Mouse (Mus musculus) macrophage (primary cell): ENCODE data around the gene D430042O09Rik. TPM values are rescaled to one million over a fixed set of nuclear protein-coding genes. Genes with fewer than 3 reads are reported as not detected.
"Not testable (repeated sequence)": the region's sequence is repeated elsewhere in the genome, so short reads cannot be mapped to it uniquely, and the experiment has no call there.

ENCODE experiments used
- H3K27ac ChIP-seq: fragments of 350-480 bp; formaldehyde crosslinking; 2 replicates; pipeline ENCODE4 v1.9.0; 2021
- H3K36me3 ChIP-seq: fragments of 350-480 bp; formaldehyde crosslinking; 2 replicates; pipeline ENCODE4 v1.9.0; 2021; ENCODE audit errors: inconsistent target
- H3K4me3 ChIP-seq: fragments of 350-480 bp; formaldehyde crosslinking; 2 replicates; pipeline ENCODE4 v1.9.0; 2021; ENCODE audit errors: inconsistent target
- H3K79me2 ChIP-seq: fragments of 350-480 bp; formaldehyde crosslinking; 2 replicates; pipeline ENCODE4 v1.9.0; 2021; ENCODE audit errors: inconsistent target
- WGBS: methylation state at CpG from one replicate; pipeline ENCODE4 v1.1.7; 2026; ENCODE audit warnings: inconsistent platforms; ENCODE audit not compliant: missing documents; 5-methylcytosine and 5-hydroxymethylcytosine counted together
- polyA plus RNA-seq: library from polyadenylated mRNA; stranded (reverse); fragments of 250-400 nt; gene quantifications from 3 replicates; pipeline ENCODE4 v1.2.4, GENCODE M21; 2018; ENCODE audit warnings: inconsistent platforms
- total RNA-seq, 78 experiments: library from RNA; depleted of rRNA; stranded (reverse); fragments of 250-400 nt; gene quantifications; 1 replicate in 9 of 78; 2 replicates in 24 of 78; 3 replicates in 43 of 78; 4 replicates in 2 of 78; pipeline ENCODE4 v1.2.4; 2018; ENCODE audit warnings: inconsistent platforms in 56 of 78

The D430042O09Rik gene
- total RNA-seq (2018; cell fraction: chromatin; rRNA removed): 100 to 1,000 TPM in 5 of 26 experiments, 10 to 100 TPM in 21; 28.0 to 126 (median 71.0) TPM
- total RNA-seq (2018; cell fraction: cytosol; rRNA removed): 10 to 100 TPM in 12 of 26 experiments, 1 to 10 TPM in 14; 5.9 to 15.2 (median 10.0) TPM
- total RNA-seq (2018; cell fraction: nucleus; rRNA removed): 10 to 100 TPM; 19.5 to 62.2 (median 35.6) TPM
- polyA plus RNA-seq: 7.1 to 11.3 TPM (median 11.0 TPM) in 3 replicates

DNA sequence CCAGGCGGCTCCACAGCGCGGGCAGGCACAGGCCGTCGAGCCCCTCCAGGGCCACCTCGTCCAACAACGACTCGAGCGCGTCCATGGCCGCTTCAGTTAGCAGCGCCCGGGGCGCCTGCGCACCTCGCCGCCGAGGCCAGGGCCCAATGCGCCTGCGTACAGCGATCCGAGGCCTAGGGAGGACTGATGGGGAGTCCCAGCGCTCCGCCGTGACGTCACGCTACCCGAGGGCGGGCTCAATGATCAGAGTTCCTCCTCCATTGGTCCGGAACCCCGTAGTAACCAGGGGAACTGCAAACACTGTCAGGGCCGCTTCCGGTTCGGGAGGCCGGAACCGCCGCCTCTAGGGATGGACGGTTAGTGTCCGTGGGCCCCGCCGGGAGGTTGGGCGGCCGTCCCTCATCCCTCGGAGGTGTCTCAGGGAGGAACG, at the start of gene D430042O09Rik, which contains the start of gene Gtf3c1:
TSS of gene D430042O09Rik (plus strand) at position 296 of the 430 bp plus-strand sequence.
TSS of gene Gtf3c1 (minus strand) at position 188 of the 430 bp plus-strand sequence.
- H3K4me3 ChIP-seq: peak within 1 kb of the TSS; percentile 93
- H3K36me3 ChIP-seq: peaks cover 8% of the 10 kb centered on the region; the same call in 1 of the 2 replicates
- WGBS: 2% methylated on average over 45 of the region's 45 CpGs
- peak within 1 kb of the TSS; percentile 53 for H3K27ac ChIP-seq
- peaks cover 52% of the 10 kb centered on the region for H3K79me2 ChIP-seq

DNA sequence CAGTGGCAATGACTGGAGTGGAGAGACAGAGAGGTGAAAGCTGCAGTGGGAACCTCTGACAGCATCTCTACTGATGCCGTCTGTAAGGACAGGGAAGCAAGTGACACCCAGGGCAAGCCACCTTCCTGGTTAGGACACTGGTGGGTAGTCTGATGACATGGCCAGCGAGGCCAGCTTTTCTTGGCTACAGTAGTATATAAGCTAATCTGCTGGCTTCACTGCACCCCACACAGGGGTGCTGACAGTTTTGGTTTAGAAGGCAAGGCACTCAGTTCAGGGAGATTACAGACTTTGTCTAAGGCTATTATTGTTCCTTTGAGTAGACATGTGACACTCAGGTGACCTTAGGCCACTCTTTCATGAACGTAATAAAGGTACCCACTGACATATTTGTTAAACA, 44.0 kb upstream of the D430042O09Rik start:
- 100% methylated on average over 3 of the region's 3 CpGs for WGBS
- H3K4me3 ChIP-seq: no peak overlapping the region
- H3K27ac ChIP-seq: no peak overlapping the region
- H3K79me2 ChIP-seq: no peaks in the 10 kb centered on the region
- peaks cover 80% of the 10 kb centered on the region for H3K36me3 ChIP-seq

DNA sequence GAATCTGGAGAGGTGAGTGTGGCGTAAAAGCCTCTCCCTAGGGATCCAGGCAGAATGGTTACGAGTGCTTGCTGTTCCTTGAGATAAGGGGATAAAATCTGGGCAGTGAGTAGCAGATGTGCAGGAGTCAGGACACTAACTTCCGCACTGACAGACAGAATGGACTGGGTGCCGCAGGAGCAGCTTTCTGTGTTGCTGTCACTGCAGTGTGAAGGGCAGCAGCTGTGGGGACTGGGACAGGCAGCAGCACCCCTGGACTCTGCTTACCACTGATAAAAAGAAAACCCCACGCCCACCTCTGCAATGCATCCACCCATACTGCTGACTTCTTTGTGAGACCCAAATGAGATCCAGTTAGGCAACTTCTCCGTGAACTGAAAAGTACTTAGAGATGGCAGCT, 36.8 kb upstream of the D430042O09Rik start:
- no peaks in the 10 kb centered on the region for H3K79me2 ChIP-seq
- H3K4me3 ChIP-seq: no peak overlapping the region
- H3K27ac ChIP-seq: no peak overlapping the region
- 94% methylated on average over 6 of the region's 6 CpGs for WGBS
- H3K36me3 ChIP-seq: peaks cover 93% of the 10 kb centered on the region

DNA sequence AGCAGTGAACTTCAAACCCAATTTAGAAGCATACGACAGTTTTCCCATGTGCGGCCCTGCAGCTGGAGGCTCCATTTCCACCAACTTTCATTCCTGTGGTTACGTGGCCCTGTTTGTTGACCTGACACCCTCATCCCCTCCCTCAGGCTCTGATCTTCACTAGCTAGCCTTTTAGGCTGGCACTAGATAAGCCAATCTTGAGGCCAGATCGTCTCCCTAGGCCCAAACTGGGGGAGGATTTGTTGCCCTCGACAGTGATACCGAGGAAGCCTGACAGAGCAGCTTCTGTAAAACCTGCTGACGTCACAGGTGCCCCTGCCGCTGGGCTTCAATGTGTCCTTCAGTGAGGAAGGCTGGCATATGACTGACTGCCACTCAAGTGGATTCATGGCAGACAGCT, 36.3 kb upstream of the D430042O09Rik start:
- Histone ChIP-seq H3K36me3 (peaks cover 93% of the 10 kb centered on the region), H3K27ac (no peak overlapping the region), H3K4me3 (no peak overlapping the region), H3K79me2 (no peaks in the 10 kb centered on the region)
- WGBS: 92% methylated on average over 7 of the region's 8 CpGs

DNA sequence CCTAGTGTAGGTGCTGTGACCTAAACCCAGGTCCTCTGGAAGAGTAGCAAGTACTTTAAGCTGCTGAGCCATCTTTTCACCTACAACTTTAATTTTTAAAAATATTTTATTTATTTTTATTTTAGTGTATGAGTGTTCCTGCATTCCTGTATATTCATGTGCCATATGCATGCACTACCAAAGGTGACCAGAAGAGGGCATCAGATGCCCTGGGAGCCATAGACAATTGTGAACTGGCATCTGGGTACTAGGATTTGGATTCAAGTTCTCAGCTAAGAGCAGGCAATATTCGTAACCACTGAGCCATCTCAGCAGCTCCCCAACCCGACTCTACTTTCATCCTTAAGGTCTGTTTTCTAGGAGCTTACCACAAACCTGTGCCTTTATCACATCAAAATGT, 32.8 kb upstream of the D430042O09Rik start:
- no peak overlapping the region for H3K4me3 ChIP-seq
- peaks cover 95% of the 10 kb centered on the region for H3K36me3 ChIP-seq
- no peaks in the 10 kb centered on the region for H3K79me2 ChIP-seq
- H3K27ac ChIP-seq: no peak overlapping the region
- 90% methylated on average over 2 of the region's 2 CpGs for WGBS

DNA sequence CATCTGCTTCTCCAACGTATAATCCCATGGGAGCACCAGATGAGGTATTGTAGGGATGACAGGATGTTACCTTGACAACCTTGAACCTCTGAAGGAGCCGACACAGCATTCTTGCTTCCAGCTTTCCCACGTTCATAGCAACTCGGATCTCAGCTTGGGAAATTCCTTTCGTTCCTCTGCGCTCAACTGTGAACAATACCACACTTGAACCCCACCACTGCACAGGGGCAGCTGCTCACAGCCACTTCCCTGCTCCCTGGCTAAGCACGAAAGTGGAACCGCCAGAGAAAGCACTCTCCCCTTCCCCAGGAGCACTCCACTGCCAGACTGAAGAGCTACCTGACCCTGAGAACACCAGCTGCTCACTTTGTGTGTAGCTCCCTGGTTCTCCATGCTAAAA, 28.9 kb upstream of the D430042O09Rik start:
- H3K4me3 ChIP-seq: no peak overlapping the region
- no peaks in the 10 kb centered on the region for H3K79me2 ChIP-seq
- H3K36me3 ChIP-seq: peaks cover 85% of the 10 kb centered on the region
- WGBS: 92% methylated on average over 8 of the region's 8 CpGs
- no peak overlapping the region for H3K27ac ChIP-seq

DNA sequence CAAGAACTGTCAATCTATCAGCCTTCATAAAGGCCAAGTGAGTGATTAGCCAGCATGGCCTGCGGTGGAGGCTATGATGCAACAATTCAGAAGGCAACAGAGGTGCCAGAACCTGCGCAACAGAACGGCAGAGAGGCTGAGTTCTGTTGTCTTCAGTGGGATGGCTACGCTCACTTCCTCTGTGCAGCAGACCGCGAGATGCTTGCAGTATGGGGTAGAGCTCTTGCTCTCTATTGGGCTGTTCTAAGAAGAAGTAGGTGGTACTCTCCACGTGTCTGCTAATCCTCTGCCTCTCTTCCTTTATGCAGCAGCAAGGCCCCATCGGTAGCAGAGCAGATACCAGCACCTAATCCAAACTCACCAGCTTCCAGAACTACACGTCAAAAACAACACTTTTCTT, 27.8 kb upstream of the D430042O09Rik start:
- H3K79me2 ChIP-seq: no peaks in the 10 kb centered on the region
- H3K4me3 ChIP-seq: no peak overlapping the region
- peaks cover 76% of the 10 kb centered on the region for H3K36me3 ChIP-seq
- WGBS: 78% methylated on average over 9 of the region's 9 CpGs
- H3K27ac ChIP-seq: no peak overlapping the region

DNA sequence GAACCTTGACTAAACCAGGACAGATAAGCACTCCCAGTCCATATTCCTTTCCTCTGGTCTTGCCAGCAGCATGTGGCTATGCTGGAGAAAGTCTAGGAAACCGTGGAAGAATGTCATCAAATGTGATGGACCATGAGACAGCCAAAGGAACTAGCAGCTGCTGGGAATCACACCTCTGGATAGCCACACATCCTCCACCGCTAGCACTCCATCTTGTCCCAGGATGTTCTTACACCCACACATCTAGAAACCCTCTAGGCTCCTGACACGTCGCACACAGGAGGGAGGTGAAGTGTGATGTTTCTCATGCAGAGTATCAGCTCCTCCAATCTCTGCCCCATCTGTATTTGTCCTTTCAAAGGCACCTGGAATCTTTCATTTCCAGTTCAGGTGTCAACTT, 17.2 kb upstream of the D430042O09Rik start:
- H3K4me3 ChIP-seq: no peak overlapping the region
- no peak overlapping the region for H3K27ac ChIP-seq
- H3K36me3 ChIP-seq: peaks cover 78% of the 10 kb centered on the region
- WGBS: 94% methylated on average over 3 of the region's 4 CpGs
- H3K79me2 ChIP-seq: no peaks in the 10 kb centered on the region

DNA sequence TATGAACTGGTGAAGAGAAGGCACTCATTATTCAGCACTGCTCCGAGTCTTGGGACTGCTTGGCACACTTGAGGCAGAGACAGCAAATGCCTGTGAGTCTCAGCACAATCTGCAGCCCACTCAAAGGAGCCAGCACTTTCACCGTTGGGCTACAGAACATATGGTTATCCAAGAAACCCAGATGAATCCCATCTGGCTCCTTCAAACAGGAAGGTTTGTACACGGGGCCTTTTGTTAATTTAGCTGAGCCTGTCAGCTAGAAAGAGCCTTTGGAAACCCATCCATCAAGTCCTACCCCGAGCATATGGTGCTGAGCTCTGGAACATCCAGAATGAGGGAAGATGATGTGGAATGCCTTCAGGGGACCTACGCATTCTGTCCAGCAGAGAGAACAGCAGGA, 13.6 kb upstream of the D430042O09Rik start:
- no peak overlapping the region for H3K4me3 ChIP-seq
- no peak overlapping the region for H3K27ac ChIP-seq
- H3K36me3 ChIP-seq: peaks cover 100% of the 10 kb centered on the region
- H3K79me2 ChIP-seq: no peaks in the 10 kb centered on the region
- 95% methylated on average over 5 of the region's 5 CpGs for WGBS

DNA sequence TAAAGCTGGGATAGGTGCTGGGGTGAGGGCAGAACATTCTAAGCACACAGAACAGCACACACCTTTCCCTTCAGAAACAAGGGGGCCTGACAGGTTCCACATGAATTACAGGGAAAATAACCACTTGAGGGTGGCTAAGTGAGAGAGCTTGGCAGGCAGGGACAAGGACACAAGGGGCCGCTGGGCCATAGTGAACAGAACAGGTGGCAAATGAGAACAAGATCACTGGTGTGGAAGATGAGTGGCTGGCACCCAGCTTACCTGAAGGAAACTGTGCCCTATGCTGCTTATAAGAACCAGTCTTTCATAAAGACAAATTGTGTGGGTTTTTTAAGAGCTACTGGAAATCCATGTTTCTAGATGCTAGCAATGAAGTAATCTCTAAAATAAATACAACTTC, 4.9 kb upstream of the D430042O09Rik start:
- no peak overlapping the region for H3K27ac ChIP-seq
- no peak overlapping the region for H3K4me3 ChIP-seq
- H3K79me2 ChIP-seq: peaks cover 28% of the 10 kb centered on the region
- H3K36me3 ChIP-seq: peaks cover 56% of the 10 kb centered on the region
- WGBS: 93% methylated on average over 1 of the region's 1 CpGs

DNA sequence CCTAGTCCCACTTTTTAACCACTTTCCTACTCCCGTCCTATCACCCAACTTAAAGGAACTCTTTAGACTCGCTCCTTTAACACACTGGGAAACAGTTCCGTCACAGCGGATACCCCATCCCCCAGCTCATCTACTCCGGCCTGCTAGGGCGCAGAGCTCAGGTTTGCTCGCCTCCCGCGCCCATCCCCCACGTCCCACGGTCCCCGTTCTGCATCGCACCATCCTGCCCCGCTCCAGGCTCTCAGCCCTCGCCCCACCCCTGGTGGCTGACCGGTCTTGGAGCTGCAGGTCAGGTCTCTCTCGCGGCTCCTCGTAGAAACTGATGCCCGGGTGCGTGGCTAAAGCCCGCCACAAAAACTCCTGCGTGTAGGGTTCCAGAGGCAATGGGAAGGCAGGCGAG, 502 bp upstream of the D430042O09Rik start:
- peaks cover 12% of the 10 kb centered on the region for H3K36me3 ChIP-seq
- WGBS: 0% methylated on average over 24 of the region's 24 CpGs
- peak overlapping the region; percentile 37 for H3K27ac ChIP-seq

DNA sequence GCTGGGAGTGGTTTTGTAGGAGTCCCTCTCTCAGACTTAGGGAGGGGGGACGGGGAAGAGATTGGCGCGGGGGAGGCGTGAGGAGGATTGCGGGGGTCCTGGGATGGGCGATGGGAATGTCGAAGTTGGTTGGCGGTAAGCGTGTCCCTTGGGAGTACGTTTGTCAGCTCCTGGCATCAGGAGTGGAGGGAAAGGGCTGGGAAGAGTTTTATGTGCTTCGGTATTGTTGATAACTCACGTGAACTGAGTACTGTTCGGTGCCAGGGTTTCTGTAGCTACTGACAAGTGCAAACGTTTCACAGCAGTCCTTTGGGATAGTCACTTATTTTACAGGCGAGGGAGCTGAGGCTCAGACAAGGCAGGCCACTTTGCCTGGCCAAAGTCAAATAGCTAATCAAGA, 412 bp downstream of the D430042O09Rik start:
- peak overlapping the region; percentile 53 for H3K27ac ChIP-seq
- peaks cover 52% of the 10 kb centered on the region for H3K79me2 ChIP-seq
- 3% methylated on average over 15 of the region's 15 CpGs for whole genome bisulfite sequencing
- H3K4me3 ChIP-seq: peak overlapping the region; percentile 93
- H3K36me3 ChIP-seq: peaks cover 3% of the 10 kb centered on the region; the same call in 1 of the 2 replicates

More for the DNA sequence above, 502 bp upstream of the D430042O09Rik start:
- Histone ChIP-seq H3K79me2 (peaks cover 49% of the 10 kb centered on the region), H3K4me3 (peak overlapping the region; percentile 83)

DNA sequence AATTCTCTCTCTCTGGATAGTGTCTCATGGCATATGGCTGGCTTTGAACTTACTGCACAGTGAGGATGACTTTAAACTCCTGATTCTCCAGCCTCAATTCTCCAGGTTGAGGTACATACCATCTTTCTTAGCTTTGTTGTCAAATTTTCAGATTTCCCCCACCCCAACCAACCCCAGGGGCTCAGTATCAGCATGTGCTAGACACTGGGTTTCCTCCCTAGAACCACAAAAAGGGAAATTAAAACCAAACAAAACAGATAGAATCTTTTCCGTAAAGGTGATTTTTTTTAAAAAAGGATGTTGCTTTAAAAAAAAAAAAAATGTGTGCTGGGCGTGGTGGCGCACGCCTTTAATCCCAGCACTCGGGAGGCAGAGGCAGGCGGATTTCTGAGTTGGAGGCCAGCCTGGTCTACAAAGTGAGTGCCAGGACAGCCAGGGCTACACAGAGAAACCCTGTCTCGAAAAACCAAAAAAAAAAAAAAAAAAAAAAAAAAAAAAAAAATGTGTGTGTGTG, 5.9 kb downstream of the D430042O09Rik start:
- H3K4me3 ChIP-seq, H3K36me3 ChIP-seq, H3K27ac ChIP-seq: not testable (repeated sequence)
- peaks cover 16% of the 10 kb centered on the region; the same call in 1 of the 2 replicates for H3K79me2 ChIP-seq
- WGBS: 40% methylated on average over 1 of the region's 7 CpGs

DNA sequence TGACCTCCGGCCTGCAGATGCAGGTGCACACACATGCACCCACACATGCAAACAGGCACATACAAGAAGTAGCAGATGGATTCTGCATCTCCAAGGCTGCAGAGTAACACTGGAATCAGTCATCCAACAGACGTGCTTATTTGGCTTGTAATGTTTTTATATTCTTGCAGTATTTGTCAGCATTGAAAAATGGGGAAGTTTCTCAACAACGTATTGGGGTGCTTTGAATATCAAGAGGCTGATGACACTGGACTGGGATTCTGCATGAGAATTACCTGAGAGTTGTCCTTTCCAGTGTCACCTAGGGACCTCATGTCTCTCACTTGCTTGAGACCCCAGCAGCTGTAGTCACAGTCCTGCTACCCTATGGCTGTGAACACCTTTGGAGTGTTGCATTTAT, 7.1 kb downstream of the D430042O09Rik start:
- H3K79me2 ChIP-seq: peaks cover 5% of the 10 kb centered on the region; the same call in 1 of the 2 replicates
- no peak overlapping the region for H3K27ac ChIP-seq
- no peaks in the 10 kb centered on the region for H3K36me3 ChIP-seq
- WGBS: 43% methylated on average over 3 of the region's 3 CpGs
- no peak overlapping the region for H3K4me3 ChIP-seq

DNA sequence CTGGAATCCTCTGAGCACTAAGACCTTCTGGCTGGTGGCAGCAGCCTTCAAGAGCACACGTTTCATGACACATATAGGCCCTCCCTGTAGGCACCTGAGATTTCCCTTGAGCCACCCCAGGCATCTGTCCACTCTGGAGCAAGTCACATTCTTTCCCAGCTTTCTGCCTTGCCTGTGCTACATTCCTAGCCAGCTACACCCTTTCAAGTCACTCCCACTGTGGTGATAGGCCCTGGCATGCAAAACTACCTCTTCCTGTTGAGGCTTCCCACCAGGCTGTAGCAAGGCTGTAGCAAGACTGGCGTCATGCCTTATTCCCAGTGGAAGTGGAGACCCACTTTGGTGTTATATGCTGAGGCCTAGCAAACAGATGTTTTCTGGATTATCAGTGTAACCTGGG, 9.0 kb downstream of the D430042O09Rik start:
- H3K4me3 ChIP-seq: no peak overlapping the region
- H3K79me2 ChIP-seq: peaks cover 3% of the 10 kb centered on the region; the same call in 1 of the 2 replicates
- WGBS: 74% methylated on average over 2 of the region's 2 CpGs
- no peaks in the 10 kb centered on the region for H3K36me3 ChIP-seq
- H3K27ac ChIP-seq: no peak overlapping the region
